Mouse (Mus musculus) fat pad, adult 2 months (tissue): Measurements from ENCODE around the gene Cachd1.

ENCODE experiments used
- DNase-seq: peaks from one replicate; pipeline ENCODE4 v3.0.0-alpha.2; 2011; ENCODE audit warnings: low read depth, low spot score; ENCODE audit errors: extremely low read depth

Gene Cachd1

DNA sequence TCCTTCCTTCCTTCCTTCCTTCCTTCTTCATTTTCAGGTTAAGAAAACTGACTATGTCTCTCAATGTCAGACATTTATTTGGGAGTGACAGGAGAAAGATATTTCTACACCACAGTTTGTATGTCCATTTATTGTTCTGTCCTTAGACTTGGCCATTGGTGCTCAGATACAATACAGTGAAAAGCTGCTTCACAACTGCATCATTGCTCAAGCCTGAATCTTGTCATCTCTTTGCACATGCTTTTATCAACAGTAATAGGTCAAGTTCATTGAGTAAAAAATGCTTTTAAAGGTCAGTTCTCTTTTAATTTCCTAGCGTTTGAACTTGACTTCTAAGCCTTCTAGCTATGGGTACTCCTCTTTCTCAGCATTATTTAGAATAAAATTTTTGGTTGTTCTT, 141.0 kb downstream of the Cachd1 start:
- no peak for DNase-seq

DNA sequence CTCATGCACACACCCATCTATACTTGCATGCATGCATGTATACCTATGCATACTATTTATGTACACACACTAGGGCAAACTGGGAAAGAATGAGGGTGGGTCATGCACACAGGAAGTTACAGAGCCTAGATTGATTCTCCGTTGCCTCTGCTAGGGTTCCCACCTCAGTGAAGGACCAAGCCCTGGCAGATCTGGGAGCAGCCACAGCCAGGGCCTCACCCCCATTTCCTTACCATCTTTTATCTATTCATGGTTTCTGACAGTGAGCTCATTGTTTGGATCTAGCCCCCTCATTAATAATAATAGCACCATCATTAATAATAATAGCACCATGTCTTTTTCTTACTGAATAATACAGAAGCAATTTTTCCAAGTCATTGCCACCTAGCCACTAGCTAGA, 143.9 kb downstream of the Cachd1 start:
- no peak for DNase-seq

DNA sequence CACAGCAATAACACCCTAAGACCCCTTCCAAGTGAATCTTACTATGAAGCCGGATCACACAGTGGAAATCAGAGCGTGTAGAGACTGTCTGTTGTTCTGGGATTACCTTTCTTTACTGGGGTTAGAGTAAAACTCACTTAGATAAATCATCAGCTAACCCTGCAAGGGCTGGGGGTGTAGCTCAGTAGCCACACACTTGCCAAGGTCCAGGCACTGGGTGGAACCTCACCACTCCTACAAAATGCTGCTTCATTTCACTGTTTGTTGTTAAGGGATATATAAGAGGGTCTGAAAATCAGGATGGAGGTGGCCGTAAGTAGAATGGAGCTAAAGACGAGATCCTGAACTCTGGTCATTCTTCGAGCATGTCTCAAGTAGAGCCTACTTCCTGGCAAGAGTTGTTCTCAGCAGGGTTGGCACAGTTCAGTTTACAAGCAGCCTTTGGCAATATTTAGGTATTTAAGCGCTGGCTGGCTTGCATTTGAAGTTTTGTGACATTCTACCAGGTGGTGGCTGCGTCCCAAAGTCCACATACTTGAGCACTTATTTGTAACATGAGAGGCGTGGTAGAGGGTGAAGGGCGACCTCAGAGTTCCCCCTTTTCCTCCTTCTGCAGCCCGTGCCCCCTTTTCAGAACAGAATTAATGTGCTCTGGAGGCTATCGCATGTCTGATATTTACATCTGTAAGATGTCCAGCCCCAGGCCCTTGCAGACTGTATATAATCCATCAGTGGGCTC, 146.5 kb downstream of the Cachd1 start:
- DNase-seq, result peak; percentile 57

DNA sequence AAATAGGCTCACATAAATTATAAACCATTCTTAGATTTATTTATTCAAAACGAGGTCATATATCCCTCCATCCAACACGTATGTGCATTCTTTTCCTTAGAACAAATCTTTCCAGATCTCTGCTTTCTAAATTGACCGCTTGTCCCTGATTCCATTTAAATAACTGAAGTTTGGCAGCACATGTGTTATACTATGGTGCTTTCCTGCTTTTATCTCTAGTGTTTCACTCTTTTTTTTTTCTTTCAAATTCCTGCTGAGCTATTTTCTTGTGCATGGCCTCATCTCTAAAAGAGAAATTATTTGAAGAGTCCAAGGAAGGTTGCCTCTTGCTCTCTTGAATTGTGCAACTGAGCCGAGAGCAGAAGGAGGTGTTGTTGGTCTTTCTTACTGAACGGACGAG, 147.1 kb downstream of the Cachd1 start:
- DNase-seq, result no peak

DNA sequence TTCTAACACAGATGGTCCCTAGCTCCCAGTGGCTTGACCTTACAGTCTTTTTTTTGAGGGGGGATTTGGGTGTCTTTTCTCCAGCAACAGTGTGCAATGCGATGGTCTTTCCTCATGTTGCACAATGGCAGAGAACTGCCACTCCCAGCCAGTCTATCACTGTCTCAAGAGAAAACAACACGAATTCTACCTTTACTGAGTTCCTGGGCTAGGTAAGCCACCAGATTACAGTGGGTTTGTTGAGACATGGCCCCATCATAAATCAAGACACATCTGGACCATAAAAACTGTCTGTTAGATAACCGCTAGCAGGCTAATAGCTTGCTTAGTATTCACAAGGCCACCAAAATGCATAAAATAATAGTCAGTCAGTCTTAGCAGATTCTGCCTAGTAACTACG, 147.8 kb downstream of the Cachd1 start:
- DNase-seq, result peak; percentile 13

DNA sequence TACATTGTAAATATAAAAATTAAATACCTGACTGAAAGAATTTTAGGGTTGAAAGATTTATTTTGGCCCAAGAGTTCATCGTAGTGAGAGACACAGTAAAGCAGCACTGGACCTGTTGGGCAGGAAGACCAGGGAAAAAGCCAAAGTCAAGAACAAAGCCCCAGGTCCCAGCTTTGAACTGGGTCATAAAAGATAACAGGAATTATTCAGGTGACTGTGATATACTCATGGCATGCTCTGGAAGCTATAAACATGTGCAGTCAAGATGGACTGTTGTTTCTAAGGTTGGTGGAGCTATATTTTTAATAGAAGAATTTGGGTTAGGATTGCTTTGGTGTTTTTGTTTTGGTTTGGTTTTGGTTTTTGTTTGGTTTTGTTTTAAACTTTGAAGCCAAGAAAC, 148.7 kb downstream of the Cachd1 start:
- DNase-seq, result no peak

DNA sequence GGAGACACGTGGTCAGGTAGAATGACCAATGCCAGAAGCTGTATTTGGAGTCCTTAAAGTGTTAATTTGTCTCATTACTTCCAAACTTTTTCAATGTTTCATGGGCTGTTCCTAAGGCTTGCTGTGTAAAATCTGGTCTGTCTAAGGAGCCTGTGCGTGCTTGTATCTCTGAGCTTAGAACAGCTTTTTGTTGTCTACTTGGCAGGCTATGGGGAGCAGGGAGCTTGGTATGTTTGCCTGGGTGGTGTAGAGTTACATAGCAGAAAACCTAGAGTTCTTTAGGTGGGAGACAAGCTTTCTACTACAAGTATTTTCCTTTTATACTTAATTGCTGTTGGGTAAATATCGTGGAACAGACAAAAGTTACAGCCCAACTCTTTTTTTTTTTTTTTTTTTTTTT, 150.1 kb downstream of the Cachd1 start:
- DNase-seq, result no peak

DNA sequence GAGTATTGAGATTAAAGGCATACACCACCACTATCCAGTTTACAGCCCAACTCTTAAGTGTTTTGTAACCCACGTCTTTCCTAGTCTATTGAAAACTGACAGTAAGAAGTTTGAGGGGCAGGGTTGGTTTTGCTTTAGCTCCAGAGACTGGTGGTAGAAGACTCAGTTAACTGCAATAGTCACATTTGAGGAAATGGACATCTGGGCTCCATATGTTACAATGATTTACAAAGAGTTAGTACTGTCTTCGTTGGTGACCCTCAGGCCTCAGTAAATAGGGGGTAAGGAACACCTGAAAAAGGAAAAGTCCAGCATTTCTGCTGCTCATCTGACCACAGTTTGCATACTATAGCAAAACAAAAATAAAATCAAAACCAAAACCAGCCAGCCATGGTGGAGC, 150.6 kb downstream of the Cachd1 start:
- no peak for DNase-seq

DNA sequence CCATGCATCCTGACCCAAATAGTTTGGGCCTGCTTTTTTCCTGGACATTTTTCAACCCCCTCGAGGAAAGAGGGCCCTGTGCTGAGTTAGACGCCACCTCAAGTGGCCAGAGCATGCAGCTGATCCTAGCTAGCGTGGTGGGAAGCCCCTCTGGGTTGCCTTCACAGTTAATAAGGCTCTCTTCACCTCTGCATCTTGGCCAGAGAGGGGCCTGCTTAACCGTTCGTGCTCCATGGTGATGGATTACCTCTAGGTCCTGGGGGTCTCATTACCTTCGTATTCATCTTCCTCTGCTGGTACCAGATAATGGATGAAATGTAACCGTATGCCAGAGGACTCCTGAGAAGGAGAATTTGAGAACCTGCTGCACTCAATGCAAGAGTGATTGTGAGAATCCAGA, 167.2 kb downstream of the Cachd1 start:
- DNase-seq, result no peak

DNA sequence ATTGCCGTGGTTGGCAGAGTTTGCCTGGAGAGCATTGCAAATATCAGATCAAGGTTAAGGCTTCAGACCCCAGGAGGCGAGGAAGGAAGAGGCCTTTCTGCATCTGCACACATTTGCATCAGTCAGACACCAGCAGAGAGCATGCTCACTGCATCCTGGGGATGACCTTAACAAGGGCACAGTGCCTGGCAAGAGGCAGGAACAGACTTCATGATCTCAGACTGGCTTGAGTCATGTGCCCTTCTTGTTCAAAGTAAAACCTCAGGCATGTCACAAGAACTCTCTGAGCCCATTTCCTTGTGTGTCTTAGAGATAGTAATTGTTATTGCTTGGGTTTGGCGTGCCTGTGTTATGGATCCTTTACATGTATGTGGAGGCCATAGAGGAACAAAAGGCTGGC, 167.8 kb downstream of the Cachd1 start:
- no peak for DNase-seq

DNA sequence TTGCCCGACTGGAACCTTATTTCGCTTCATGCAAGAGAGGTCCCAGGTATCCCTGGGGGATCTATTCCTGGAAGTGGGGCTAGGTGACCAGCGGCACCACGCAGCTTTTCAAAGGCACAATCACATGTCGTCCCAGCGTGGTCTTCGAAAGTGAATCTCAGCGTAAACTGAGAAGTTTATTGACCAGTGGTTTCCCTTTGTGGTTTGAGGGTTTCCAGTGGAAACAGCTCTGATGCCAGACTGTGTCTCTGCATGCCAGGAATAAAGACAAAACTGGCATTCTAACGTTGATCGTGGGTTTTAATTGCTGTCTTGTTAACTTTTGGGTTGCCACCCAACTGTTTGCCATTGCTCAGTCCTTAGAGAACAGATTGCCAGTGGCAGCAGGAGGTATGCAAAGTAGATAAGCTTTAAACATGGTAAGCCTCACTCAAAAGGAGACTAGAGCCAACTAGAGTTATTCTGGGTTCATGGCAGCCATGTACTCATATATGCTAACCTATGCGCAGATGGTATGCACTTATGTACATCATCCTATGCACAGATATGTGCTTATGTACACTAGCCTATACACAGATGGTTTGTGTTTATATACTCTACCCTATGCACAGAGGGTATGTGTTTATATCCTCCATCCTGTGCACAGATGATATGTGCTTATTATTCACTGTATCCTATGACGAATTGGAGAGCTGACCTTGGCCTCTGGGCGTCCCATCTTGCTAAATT, 168.9 kb downstream of the Cachd1 start:
- DNase-seq, result no peak

DNA sequence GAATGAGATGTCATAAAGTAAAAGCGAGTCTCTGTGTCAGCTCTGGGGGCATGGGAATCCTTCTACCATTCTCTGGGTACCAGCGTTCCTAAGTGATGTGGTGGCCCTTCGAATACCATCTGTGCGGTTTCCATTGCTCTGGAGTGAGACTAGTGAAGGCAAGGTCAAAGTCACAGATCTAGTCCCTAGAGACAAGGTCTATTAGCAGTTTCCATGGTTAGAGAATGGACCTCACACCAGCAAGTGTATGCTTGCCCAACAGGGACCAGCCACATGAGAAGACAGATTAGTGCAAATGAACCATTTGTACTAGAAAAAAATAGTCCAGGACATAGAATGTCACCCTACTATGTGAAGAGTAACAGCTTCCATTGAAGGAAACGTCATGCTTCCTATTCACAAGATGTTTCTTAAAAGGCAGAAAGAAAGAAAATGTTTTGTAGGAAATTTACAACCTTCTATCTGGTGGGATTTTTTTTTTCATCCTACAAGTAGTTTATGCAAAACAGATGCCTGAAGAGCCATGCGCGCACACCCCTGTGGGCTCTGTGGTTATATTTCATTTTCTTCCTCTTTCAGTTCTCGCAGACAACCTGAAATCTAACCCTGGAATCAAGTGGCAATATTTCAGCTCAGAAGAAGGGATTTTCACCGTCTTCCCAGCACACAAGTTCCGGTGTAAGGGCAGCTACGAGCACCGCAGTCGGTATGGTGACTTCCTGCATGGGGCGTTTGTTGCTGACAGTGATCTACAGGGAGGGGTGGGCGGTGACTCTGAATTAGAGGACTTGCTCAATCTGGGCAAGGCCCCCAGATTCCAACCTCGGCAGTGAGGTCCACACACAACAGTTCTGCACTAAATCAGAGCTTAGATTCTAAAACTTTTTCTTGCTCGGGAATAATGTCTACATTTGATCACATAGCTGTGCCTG, 172.3 kb downstream of the Cachd1 start:
- DNase-seq, result no peak

DNA sequence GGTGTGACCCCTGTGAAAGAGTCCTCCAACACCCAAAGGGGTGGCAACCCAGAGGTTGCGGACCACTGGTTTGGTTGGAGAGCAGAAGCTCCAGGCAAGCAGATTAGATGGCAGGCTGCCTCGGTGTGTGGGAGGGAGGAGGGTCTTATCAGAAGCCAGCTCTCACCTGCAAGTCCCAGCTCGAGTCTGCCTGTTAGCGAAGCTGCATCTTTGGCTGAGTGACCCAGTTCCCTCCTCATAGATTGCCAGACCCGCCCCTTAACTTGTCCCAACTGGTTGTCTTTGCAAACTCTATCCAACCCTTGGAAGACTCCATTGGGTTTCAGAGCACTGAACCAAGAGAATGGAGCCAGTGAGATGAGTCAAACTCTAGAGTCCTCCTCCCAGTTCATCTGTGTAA, 173.8 kb downstream of the Cachd1 start:
- peak; percentile 78 for DNase-seq

DNA sequence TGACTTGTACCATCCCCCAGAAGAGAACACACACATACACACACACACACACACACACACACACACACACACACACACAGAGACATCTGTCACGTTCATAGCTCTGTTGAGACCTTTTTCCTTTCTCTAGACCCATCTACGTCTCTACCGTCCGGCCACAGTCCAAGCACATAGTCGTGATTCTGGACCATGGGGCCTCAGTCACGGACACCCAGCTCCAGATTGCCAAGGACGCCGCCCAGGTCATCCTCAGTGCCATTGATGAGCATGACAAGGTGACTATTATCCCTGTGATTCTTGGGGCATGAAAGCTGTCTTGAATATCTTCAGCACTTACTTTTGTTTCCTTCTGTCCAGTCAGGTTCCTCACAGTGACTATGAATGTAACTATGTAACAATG, 175.4 kb downstream of the Cachd1 start:
- DNase-seq, result no peak

DNA sequence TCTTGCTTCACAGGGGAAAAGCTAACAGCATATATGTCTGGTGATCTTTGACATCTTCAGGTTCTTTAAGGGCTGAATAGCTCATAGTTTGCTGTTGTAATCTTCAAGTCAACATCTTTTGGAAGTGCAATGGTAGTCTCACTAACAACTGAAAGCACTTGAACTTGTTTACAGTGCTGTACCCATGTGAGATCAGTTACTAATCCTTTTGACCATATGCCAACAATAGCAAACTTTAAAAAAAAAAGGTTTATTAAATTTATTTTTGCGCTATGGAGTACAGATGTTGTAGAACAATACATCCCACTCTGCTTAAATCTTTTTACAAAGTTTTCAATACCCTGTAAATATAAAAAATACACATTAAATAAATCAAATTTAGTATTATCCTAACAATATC, 186.9 kb downstream of the Cachd1 start:
- no peak for DNase-seq

DNA sequence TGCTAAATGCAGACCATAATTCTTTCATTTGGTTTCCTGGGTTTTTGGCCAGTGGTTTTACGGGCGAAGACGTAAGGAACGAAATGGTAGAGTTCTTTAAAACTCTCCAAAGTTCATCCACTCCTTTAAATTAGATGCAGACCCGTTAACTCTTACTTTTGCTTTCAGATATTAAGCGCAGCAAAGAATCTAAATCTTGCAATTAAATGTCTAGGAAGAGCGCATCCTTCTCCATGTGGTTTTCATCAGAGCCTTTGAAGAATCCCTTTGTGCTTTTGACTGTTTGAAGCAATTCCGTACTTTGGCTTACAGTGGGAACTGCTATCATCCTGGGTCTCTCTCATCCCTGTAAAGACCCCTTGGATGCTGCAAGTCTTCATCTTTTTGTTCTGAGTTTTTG, 187.3 kb downstream of the Cachd1 start:
- no peak for DNase-seq

DNA sequence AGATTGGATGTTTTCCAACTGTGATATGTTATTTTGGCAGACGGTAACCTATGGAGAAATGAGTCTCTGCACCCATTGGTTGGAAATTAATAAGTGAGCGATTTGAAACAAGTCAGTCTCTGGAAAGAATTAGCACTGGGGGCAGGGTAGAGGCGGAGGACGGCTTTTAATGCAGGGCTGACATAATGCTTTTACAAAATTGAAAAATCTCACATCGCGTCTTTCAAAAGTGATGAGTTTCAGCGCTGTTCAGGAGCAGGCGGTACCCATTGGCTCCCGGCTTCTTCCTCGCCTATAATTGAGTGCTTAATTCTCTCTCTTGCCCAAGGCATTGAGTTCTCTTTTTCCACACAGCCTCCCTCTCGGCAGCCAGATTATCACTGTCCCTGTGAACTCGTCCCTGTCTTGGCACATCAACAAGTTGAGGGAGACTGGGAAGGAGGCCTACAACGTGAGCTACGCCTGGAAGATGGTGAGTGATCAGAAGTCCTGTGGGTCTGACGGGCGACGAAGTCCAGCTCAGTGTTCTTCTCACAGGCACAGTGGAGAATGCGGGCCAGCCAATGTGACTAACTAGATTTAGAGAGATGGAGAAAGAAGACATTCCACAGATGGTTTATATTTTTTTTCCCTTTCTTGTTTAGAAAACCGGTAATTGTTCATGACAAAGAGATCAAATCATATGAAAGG, 191.4 kb downstream of the Cachd1 start:
- no peak for DNase-seq

DNA sequence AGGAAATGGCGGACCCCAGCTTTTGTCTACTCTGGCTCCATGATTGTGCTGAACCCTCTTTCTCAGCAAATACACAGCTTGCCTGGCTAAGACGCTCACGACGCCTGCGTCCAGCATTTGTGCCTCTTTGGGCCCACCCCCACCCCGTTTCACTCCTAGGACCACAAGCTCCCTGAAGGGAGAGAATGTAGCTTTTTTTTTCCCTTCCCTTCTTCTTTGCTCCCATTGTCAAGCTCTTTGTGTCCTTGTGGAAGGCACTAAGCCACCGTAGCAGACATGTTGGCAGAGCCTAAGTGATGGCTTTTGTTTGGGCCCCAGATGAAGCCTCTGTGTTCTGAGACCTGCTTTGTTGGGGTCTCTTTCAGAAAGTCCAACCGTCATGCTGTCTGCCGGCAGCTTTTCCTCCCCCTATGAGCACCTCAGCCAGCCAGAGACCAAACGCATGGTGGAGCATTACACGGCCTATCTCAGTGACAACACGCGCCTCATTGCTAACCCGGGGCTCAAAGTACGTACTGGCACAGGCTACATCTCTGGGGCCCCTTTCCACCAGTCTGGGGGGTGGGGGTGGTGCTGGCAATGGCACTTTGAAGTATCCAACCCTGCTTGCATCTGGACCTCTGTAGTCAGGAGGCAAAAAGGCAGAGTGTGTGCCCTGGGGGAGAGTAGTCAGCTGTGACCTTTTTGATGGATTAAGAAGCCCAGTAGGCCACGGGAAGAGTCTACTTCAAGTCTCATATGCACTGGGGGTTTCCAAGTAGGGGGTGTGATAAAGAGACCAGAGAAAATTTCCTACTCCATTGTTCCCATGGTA, 197.4 kb downstream of the Cachd1 start:
- no peak for DNase-seq

DNA sequence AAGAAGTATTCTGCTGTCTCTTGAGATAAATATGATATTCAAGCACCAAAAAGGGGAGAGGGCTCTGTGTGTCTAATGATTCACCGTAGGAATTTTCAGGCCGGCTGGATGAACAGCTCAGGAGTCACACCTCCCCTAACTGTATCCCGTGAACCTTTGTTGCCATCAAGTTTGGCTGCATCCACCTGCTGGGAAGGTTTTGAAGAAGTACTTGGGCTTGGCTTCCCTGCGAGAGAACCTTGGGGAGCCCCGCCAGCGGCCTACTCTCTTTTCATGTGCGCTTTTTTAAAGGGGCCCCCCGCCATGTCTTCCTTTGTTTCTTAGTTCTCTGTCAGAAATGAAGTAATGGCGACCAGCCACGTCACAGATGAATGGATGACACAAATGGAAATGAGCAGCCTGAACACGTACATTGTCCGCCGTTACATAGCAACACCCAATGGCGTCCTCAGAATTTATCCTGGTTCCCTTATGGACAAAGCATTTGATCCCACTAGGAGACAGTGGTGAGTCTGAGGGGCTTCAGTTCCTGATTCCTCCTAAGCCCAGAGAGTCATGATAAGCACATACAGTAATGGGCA, 198.1 kb downstream of the Cachd1 start:
- DNase-seq, result no peak

DNA sequence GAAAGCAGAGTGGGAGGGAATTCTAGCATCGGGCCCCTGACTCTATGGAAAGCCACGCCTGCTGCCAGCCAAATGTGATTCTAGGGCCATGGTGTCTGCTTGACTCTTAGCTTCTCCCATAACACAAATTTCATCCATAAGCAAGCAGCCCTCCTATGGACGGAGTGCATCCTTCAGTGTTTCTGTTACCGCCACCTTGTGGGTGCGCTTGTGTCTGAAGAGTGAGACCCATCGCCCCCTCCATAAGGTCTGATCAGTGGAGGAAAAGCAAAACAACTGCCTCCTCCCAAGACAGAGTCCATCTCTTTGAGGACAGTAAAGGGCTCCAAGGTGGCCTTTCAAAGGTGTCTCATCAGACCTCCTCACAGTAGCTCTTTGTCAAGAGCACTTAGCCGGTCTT, 201.0 kb downstream of the Cachd1 start:
- DNase-seq, result no peak
